Mouse (Mus musculus) stomach, embryonic 15.5 days (tissue): Measurements from ENCODE around the gene Ipo9. TPM values are rescaled to one million over a fixed set of nuclear protein-coding genes. Genes with fewer than 3 reads are reported as not detected.
A peak's percentile ranks its signal among the peaks of the same experiment; 100 is the strongest.

Experiments used
- ATAC-seq: fragments of 200-750 bp; cut with Nextera tagmentation; 2 replicates; pipeline ENCODE4 v1.8.0; 2017; ENCODE audit warnings: low read depth, moderate number of reproducible peaks, moderate TSS enrichment; ENCODE audit not compliant: insufficient read depth, low FRiP score
- H3K27ac ChIP-seq: fragments of 300-500 bp; sonication (generic); 2 replicates; pipeline ENCODE4 v1.5.1; 2015; ENCODE audit warnings: mild to moderate bottlenecking, inconsistent platforms
- H3K27me3 ChIP-seq: fragments of 300-500 bp; sonication (generic); replicated peaks from 2 replicates; pipeline ENCODE4 v1.6.1; 2015; ENCODE audit warnings: inconsistent platforms
- H3K36me3 ChIP-seq: fragments of 300-500 bp; sonication (generic); 2 replicates; pipeline ENCODE4 v1.6.1; 2015; ENCODE audit warnings: inconsistent platforms
- H3K4me1 ChIP-seq: fragments of 300-500 bp; sonication (generic); 2 replicates; pipeline ENCODE4 v1.6.1; 2015; ENCODE audit warnings: inconsistent platforms
- H3K4me2 ChIP-seq: fragments of 300-500 bp; sonication (generic); 2 replicates; pipeline ENCODE4 v1.6.1; 2015; ENCODE audit warnings: mild to moderate bottlenecking, inconsistent platforms
- H3K4me3 ChIP-seq: fragments of 300-500 bp; sonication (generic); replicated peaks from 2 replicates; pipeline ENCODE4 v1.5.1; 2015; ENCODE audit warnings: inconsistent platforms
- H3K9ac ChIP-seq: fragments of 300-500 bp; sonication (generic); 2 replicates; pipeline ENCODE4 v1.6.1; 2015; ENCODE audit warnings: inconsistent platforms
- H3K9me3 ChIP-seq: fragments of 300-500 bp; sonication (generic); 2 replicates; pipeline ENCODE4 v1.6.1; 2016; ENCODE audit warnings: inconsistent platforms
- WGBS: fragments of 180-500 bp; shearing (Covaris S2); methylation state at CpG from one replicate; pipeline ENCODE4 v1.1.7; 2015; 5-methylcytosine and 5-hydroxymethylcytosine counted together
- polyA plus RNA-seq: library from polyadenylated mRNA; unstranded; fragments of >200 nt; fragmentation: Nextera tagmentation; extraction: Ambion mirVana; gene quantifications from 2 replicates; pipeline ENCODE4 v1.2.1, GENCODE M21; 2015

Ipo9 gene
- polyA plus RNA-seq, 1 experiment from 2014 or later, result 88.7 TPM

DNA sequence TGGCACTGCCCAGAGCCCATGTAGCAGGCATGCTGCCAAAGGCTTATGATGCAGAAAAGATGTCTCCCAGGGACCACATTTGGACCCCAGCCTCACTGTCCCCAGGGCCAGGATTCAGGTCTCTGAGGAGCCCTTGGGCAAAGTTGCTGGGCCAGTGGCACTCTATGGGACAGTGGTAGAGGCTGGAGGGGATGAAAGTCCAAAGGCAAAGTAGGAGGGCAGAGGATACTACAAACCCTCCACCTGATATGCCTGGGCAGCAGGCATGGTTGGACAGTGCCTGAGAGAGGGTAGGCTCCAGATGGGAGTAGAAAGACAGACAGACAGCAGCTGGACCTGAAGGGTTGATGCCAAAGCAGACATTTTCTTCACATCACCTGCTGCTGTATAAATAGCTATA lies 63.9 kb downstream of the Ipo9 start:
- ATAC-seq, result no peak
- Histone ChIP-seq H3K4me1 (peaks cover 16% of the 10 kb centered on the region), H3K27ac (no peak overlapping the region), H3K9me3 (no peaks in the 10 kb centered on the region), H3K4me3 (no peak overlapping the region), H3K9ac (no peak overlapping the region), H3K36me3 (no peaks in the 10 kb centered on the region), H3K4me2 (no peak overlapping the region), H3K27me3 (no peaks in the 10 kb centered on the region)

DNA sequence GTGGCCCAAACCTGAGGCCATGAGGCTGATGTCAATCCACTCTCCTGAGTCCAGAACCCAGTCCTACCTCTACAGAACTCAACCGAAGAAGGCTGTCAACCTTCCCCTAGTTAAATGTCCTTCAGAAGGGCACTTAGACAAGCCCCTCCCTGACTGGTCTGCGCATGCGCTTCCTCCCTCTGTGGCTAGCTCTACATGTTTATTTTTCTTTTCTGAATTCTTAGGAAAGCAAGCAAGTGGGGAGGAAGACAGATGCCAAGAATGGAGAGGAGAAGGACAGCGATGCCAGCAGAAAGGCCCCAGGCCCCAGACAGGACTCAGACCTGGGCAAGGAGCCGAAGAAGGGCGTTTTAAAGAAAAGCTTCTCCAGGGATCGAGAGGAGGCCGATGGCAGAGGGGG lies 66.9 kb downstream of the Ipo9 start:
- Histone ChIP-seq H3K4me1 (peaks cover 10% of the 10 kb centered on the region), H3K9me3 (no peaks in the 10 kb centered on the region), H3K27me3 (no peaks in the 10 kb centered on the region), H3K9ac (no peak overlapping the region), H3K36me3 (no peaks in the 10 kb centered on the region), H3K4me3 (no peak overlapping the region), H3K27ac (no peak overlapping the region), H3K4me2 (no peak overlapping the region)
- WGBS, result 75% methylated on average over 8 of the region's 8 CpGs
- ATAC-seq, result no peak

DNA sequence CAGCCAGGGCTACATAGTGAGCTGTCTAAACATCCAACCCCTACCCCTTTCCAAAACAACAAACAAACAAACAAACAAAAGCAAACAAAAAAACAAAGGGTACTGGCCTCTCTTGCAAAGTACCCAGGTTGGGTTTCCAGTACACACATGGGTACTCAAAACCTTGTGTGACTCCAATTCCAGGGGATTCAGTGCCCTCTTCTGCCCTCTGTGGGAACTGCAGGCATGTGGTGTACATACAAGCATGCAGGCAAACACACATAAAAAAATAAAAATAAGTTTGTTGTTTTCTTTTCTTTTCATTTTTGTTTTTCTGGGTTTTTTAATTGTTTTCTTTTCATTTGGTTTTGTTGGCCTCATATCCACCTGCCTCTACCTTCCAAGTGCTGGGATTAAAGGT lies 68.2 kb downstream of the Ipo9 start:
- no peaks in the 10 kb centered on the region for H3K9me3 ChIP-seq
- H3K4me3 ChIP-seq, result no peak overlapping the region
- no peak overlapping the region for H3K9ac ChIP-seq
- no peak overlapping the region for H3K27ac ChIP-seq
- no peak for ATAC-seq
- H3K4me1 ChIP-seq, result peaks cover 5% of the 10 kb centered on the region
- no peaks in the 10 kb centered on the region for H3K36me3 ChIP-seq
- H3K27me3 ChIP-seq, result no peaks in the 10 kb centered on the region
- H3K4me2 ChIP-seq, result no peak overlapping the region

DNA sequence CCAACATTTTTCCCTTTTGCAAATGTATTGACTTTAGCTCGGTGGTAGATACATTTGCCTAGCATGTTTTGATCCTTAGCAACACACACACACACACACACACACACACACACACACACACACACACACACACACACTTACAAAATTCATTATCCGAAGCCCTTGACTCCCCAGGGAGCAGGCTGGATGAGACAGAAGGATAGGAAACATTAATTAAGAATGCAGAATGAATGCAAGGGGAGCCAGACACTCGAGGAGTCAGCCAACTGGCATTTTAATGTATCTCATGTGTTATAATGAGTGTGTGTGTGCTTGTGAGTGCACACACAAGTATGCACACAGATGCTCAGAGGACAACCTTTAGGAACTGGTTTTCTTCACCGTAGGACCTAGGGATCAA lies 68.8 kb downstream of the Ipo9 start:
- Histone ChIP-seq H3K36me3 (no peaks in the 10 kb centered on the region), H3K4me1 (peaks cover 5% of the 10 kb centered on the region), H3K4me3 (no peak overlapping the region), H3K27ac (no peak overlapping the region), H3K27me3 (no peaks in the 10 kb centered on the region), H3K4me2 (no peak overlapping the region), H3K9ac (no peak overlapping the region), H3K9me3 (no peaks in the 10 kb centered on the region)
- WGBS, result 76% methylated on average over 4 of the region's 4 CpGs
- no peak for ATAC-seq

DNA sequence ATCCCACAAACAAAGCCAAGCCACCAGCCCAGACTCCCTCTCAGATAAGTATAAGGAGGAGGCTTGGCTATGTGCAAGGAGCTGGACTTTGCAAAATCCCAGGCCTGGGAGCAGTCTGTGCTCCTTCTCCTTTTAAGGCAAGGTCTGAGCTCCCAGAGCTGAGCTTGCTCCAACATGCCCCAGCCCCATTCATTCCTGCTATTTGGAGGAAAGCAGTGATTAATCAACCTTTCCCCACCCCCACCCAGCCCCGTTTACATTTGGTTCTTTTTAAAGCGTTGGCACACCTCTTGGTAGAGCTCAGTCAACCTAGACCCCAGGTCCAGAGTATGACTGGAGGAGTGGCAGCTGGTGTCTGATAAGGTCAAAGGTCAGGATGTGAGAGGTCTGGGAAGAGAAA lies 71.2 kb downstream of the Ipo9 start:
- Histone ChIP-seq H3K4me2 (no peak overlapping the region), H3K4me1 (peaks cover 5% of the 10 kb centered on the region), H3K36me3 (no peaks in the 10 kb centered on the region), H3K27ac (peak overlapping the region; percentile 87), H3K9ac (no peak overlapping the region), H3K27me3 (no peaks in the 10 kb centered on the region), H3K4me3 (no peak overlapping the region), H3K9me3 (no peaks in the 10 kb centered on the region)
- 14% methylated on average over 2 of the region's 2 CpGs for WGBS
- peak; percentile 81; the same call in 1 of the 2 replicates for ATAC-seq

DNA sequence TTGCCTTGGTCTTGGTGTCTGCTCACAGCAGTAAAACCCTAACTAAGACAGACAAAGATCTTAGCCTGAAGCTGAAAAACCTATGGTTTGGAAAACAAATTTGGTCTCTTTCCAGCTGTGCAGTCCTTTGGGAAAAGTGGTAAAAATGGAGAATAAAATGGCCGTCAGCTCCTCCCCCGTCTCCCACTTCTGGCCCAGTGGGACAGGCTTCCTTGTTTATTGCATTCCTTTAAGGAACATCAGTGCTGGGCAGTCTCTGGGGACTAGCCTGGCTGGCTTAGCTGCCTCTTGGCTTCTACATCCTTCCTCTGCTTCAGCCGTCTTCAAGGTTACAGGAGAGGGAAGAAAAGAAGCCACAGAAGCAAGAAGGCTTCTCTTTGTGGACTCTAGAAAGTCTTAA lies 78.3 kb downstream of the Ipo9 start:
- Histone ChIP-seq H3K36me3 (no peaks in the 10 kb centered on the region), H3K9ac (no peak overlapping the region), H3K27ac (no peak overlapping the region), H3K4me1 (peaks cover 4% of the 10 kb centered on the region; the same call in 1 of the 2 replicates), H3K4me3 (no peak overlapping the region), H3K9me3 (no peaks in the 10 kb centered on the region), H3K27me3 (no peaks in the 10 kb centered on the region), H3K4me2 (no peak overlapping the region)
- 68% methylated on average over 3 of the region's 3 CpGs for WGBS
- ATAC-seq, result no peak

DNA sequence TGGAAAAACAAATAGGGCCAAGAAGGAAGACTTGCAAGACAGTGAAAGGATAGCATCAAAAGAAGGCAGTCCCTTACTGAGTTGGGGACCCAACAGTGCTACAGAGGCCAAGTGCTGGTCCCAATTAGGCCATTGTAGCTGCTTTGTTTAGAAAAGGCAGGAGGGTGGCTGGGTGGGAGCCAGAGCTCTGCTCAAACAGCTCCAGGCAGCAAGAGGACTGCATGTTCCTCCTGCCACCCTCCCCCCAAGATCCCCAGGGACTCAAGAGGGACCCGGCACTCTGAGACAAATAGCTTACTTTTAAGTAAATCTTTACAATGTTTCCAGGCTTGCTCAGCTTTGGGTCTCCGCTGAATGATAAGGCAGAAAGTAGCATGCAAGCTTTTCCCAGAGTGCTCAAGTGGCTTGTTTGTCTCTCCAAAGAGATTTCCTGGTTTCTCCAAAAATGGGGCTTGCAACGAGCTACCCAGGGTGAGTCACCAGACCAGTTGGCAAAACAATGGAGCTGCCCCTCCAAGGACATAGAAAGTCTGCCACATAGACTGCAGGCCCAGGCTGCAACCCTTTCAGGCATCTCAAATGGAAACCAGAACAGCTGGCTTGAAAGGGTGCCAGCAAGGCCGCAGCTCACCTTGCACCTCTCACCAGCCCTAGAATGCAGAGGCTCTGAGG lies 82.7 kb downstream of the Ipo9 start:
- H3K27ac ChIP-seq, result peak overlapping the region; percentile 45
- H3K4me1 ChIP-seq, result peaks cover 5% of the 10 kb centered on the region; the same call in 1 of the 2 replicates
- 28% methylated on average over 4 of the region's 4 CpGs for WGBS
- no peaks in the 10 kb centered on the region for H3K36me3 ChIP-seq
- H3K9me3 ChIP-seq, result no peaks in the 10 kb centered on the region
- no peak overlapping the region for H3K9ac ChIP-seq
- H3K27me3 ChIP-seq, result no peaks in the 10 kb centered on the region
- ATAC-seq, result peak; percentile 48; the same call in 1 of the 2 replicates
- H3K4me2 ChIP-seq, result 0 out of 2 replicates have a peak overlapping the region, but pooled peaks have one; percentile 1
- H3K4me3 ChIP-seq, result no peak overlapping the region

DNA sequence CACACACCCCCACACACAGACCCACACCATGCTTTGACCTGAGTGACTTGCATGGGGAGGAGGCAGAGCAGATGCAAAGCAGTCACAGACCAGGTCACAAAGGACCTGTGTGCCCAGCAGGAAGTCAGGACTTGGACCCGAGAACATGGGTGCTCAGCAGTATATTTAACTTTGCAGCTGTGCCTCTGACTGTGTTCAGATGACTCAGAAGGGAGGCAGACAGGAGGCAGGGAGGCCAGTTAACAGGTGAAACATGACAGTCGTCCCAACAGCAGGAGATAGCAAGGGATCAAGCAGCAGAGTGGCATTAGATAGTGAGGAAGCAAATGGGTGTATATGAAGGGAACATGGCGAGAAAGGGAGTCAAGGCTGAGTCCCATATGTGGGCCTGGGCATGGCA lies 83.4 kb downstream of the Ipo9 start:
- WGBS, result 59% methylated on average over 3 of the region's 3 CpGs
- Histone ChIP-seq H3K4me2 (0 out of 2 replicates have a peak overlapping the region, but pooled peaks have one; percentile 1), H3K9me3 (no peaks in the 10 kb centered on the region), H3K4me3 (no peak overlapping the region), H3K27ac (peak overlapping the region; percentile 45; the same call in 1 of the 2 replicates), H3K36me3 (no peaks in the 10 kb centered on the region), H3K4me1 (peaks cover 5% of the 10 kb centered on the region; the same call in 1 of the 2 replicates), H3K9ac (no peak overlapping the region), H3K27me3 (no peaks in the 10 kb centered on the region)
- ATAC-seq, result no peak

DNA sequence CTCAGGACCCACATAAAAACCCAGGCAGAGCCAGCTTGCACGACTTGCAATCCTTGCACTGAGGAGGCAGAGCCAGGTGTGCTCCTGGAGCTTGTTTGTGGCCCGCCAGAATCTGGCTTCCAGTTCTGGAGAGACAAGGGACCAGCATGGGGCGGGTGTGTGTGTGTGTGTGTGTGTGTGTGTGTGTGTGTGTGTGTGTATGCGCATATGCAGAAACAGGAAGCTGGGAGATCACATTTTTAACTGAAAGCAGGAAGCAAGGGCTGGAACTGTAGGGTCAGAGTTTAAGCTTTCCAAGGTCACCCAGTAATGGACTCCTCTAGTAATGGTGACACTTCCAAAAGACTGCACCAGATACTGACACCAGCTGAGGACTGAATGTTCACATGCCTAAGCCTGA lies 86.3 kb downstream of the Ipo9 start:
- Histone ChIP-seq H3K27me3 (no peaks in the 10 kb centered on the region), H3K9ac (no peak overlapping the region)
- 47% methylated on average over 4 of the region's 4 CpGs for WGBS

DNA sequence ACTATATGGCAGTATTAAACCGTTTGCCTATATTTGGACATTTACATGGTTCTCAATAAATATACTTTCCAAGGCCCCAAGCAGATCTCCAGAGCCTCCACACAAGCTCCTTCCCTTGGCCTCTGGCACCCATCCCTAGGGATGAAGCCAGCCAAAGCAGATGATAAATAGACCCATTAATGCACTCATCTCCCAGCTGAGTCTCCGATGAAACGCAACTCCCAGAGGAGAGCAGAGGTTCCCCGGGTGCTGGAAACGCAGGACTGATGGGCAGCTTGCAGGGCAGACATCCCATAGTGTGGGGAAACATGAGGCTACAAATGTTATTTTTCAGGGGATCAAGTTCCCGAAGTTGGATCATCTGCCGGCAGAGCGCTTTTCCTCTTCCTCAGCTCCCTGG lies 88.4 kb downstream of the Ipo9 start:
- no peak for ATAC-seq
- no peak overlapping the region for H3K4me3 ChIP-seq
- H3K9me3 ChIP-seq, result no peaks in the 10 kb centered on the region
- H3K9ac ChIP-seq, result no peak overlapping the region
- no peak overlapping the region for H3K4me2 ChIP-seq
- H3K4me1 ChIP-seq, result 0 out of 2 replicates have a peak, but pooled peaks cover under 1% of the 10 kb centered on the region
- H3K36me3 ChIP-seq, result no peaks in the 10 kb centered on the region
- H3K27me3 ChIP-seq, result no peaks in the 10 kb centered on the region
- WGBS, result 46% methylated on average over 8 of the region's 8 CpGs
- H3K27ac ChIP-seq, result 0 out of 2 replicates have a peak overlapping the region, but pooled peaks have one; percentile 52

More for the DNA sequence above, 86.3 kb downstream of the Ipo9 start:
- no peak overlapping the region for H3K4me2 ChIP-seq
- H3K9me3 ChIP-seq, result no peaks in the 10 kb centered on the region
- H3K36me3 ChIP-seq, result no peaks in the 10 kb centered on the region
- H3K27ac ChIP-seq, result no peak overlapping the region
- peaks cover 5% of the 10 kb centered on the region; the same call in 1 of the 2 replicates for H3K4me1 ChIP-seq
- H3K4me3 ChIP-seq, result no peak overlapping the region
- ATAC-seq, result no peak
